Mouse (Mus musculus) yolk sac, embryonic 10.5 days (tissue): ENCODE data around the gene Oxt.

Source experiments
- DNase-seq: peaks from one replicate; pipeline ENCODE4 v3.0.0-alpha.2; 2017; ENCODE audit warnings: low spot score

Gene Oxt

DNA sequence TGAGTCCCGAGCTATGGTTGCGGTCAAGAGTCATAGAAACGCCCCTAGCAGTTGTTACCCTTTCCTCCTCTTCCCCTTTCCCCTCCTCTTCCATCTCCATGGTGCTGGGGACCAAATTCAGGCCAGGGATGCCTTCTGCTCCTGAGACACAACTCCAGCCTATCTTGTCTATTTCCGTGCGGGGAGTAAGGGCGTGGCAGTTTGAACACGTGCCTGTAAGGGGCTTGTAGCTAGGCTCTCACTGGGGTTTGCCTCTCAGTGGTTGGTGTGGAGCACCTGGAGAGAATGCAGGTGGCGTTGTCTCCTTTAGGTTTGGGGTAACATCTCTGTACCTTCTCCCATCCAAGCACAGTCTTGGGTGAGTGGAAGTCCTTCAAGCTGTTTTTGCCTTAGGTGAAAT is 3.8 kb downstream of the Oxt start:
- no peak for DNase-seq

DNA sequence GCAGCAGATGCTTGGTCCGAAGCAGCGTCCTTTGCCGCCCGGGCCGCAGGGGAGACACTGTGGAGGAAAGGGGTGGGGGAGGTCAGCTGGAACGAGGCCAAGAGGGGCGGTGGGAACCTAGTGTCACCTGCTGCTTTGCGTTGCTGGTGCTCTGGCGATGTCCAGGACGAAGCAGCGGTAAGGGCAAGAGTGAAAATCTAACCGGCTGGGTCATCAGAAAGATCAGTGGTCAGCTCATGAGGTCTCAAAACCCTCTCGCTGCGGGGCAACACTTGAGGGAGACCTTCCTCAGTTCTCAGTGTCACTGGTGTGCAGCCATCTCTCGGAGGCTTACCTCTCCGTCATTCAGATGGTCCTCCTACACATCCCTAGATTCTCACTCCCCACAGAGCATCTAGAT is 5.2 kb downstream of the Oxt start:
- DNase-seq = no peak

DNA sequence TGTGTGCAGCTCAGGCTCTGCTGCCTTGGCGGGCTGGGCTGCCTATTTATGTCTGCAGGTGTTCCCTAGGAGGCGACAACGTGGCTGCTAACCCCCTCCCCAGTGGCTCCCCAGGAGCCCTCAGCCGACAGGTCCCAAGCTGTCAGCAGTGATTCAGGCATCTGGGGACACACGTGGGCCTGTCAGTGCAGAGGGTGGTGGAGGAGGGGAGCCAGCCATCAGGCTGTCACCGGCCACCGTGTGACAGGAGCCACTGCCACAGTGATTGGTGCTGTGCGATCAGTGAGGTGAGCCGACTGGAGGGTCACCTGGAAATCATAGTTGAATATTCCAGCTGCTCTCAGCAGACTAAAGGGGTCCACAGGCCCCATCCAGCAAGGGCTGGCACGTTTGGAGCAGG is 6.6 kb downstream of the Oxt start, which contains the start of gene Avp:
Gene Avp, minus strand, starts transcription at position 3 of the 400 bp plus-strand sequence.
- DNase-seq = no peak

DNA sequence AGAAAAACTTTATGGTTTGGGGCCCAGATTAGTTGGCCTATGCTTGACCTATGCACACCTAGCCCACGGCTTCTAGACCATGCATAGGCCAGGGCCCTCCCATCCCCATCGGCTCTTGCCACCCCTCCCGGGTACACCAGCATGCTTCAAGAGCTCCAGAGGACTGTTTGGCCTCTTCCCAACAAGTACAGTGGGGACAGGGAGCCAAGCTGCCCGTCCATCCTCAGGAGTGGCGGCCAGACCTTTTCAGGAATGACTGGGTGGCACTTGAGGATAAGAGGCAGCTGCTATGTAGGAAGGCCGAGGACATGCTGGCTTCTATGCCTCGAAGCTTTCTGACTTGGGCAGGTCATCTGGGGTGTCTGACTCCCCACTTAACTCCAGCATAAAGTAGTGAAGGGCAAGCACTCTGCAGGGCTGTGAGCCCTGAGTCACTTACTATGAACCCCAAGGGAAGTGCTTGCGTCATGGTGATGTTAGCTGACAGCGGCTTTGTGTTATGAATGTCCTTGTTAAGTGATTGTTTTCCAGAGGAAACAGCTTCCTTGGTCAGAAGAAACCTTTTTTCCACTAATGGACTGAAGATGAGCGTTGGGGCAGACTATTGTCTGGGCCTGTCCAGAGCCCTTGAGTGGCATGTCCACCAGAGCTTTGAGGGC is 8.1 kb downstream of the Oxt start:
- no peak for DNase-seq

DNA sequence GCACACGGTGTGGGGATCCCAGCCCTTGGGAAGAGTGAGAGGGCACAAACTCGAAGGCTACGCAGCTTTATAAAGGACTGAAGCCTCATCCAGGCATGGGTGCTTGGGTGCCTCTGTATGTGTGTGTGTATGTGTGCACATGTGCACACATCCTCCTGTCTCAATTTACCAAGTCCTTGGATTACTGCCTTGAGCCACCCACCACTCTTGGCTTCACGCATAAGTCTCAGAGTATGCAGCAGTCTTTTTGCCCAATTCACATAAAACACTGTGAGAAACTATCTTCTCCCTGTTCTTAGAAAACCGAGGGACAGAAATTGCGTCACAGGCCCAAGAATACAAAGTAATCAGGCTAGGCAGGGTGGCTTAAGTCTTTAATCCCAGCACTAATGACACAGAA is 10.0 kb downstream of the Oxt start:
- no peak for DNase-seq

DNA sequence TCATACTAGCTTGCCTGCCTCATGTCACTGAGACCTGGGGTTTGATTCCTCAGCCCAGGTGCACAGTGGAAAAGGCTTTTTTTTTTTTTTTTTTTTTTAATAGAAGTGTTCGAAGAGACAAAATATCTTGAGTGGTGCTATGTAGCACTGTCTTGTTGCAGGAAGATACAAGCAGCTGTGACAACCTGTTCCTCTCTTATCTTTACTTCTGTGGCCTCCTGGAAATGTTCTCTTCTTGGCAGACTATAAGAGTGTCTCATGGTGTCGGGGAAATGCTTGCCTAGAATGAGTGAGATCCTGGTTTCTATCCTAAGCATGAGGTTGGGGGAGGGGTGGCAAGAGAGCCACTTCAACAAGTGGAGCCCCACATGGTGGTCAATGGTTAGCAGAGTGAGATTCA is 12.4 kb downstream of the Oxt start:
- DNase-seq = no peak

DNA sequence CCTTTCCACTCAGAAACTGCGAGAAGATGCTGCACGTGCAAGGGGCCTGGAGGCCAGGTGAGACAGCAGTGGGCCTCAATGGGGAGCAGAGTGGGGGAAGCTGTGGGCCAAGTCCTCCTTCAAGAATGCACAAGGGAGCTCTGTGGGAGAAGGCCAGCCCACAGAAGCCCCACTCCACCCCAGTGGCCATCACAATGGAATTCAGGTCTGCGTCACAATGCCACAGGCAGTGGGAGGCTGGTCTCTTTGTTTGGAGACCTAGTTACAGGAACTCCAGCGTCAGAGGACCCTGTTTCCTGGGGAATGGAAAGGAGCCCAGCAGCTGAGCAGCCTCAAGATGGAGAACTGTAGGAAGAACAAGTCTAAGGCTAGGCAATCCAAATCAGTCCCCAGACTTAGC is 13.2 kb downstream of the Oxt start:
- DNase-seq = no peak

DNA sequence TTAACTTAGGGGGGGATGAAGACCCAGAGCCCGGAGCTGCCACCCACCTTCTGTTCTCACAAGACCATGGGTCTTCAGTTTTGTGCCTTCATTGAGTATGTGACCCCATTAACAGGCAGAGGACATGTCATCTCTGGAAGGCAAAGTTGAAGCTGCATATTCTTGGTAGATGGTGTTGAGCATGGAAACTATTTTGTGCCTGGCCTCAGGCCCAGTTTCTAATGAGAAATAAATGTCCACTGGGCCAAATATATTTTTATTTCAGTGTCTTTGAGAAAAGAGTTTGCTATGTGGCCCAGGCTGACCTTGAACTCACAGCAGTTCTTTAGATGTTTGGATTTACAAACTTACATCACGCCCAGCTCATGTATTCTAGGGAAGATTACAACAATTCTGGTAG is 13.8 kb downstream of the Oxt start:
- DNase-seq = no peak

DNA sequence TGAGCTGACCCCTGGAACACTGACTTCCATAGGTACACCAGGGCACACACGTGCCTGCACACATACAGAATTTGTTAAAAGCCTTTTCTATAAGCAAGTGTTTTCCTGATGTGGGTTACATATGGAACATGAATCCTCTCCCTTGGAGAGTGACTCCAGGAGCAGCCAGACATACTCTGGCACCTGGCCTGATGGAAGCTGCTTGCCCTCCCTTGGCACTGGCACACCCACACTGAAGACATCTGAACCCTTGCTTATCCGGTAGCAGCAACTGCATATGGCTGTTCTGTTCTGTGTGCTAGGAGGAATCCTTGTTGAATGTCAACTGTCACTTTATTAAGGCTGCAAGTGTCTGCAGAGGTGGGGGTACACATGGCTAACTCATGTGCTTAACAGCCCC is 15.0 kb downstream of the Oxt start:
- no peak for DNase-seq

DNA sequence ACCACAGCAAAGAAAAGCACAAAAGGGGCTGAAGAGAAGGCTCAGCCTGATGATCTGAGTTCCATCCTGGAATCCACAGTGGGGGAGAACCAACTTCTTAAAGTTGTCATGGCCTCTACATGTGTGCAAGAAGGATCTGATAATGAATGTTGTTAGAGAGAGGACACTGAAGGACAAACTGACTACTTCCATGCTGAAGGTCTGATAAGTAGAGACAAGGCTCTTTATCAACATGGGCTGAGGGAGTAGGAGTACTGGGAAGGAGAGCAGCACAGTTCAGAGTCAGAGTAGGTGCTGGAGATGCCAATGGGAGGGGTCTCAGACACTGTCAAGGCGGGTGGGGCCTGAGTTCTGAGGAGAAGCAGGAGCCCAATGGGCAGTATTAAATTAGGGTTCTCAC is 19.6 kb downstream of the Oxt start:
- DNase-seq = no peak

DNA sequence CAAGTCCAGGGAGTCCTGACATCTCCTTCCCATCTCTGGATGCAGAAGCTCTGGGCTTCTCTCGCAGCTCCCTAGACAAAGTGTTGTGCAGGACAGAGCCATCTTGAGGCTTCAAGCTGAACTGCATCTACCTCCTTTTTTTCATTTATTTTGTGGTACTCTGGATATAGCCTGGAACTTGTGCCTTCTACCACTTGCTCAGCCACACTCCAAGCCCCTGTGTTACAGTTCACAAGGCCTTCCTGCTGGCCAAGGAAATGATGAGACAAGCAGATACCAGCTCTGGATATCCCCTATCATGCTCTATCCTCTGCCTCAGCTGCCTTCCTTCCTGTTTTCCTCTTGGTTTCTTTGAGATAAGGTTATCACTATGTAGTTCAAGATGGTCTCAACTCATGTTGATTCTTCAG is 21.6 kb downstream of the Oxt start:
- no peak for DNase-seq

DNA sequence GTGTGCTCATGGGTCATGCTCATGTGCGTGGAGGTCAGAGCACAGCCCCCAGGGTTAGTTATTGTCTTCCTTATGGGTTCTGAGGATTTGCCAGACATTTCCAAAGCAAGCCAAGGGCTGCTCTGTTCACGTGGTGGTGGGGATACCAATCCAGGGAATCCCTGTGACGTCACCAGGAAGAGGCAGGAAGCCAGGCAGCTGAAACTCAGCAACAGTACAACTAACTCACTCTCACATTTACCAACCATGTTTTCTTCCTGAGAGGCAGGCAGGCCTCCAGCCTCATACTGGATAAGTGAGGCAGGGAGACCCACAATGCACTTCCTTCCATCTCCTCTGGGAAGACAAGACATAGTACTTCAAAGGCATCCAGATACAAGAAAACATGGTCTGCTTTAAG is 22.4 kb downstream of the Oxt start:
- no peak for DNase-seq

DNA sequence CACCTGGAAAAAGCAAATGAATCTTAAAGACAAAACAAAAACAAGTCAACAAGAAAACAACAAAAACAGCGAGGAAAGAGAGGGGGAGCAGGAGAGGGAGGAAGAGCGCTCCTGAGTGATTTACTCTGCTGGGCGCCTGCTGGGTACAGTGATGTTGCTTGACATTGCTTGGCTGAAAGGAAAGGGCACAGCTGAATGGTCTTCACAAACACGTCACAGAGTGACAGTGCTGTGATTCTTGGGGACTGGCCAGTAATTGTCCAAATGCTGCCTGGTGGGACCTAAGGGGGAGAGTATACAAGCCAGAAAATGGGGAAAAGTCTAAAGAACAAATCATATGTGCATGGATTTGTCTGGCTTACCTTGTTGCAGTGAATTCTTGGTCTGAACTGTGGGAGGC is 26.2 kb downstream of the Oxt start:
- no peak for DNase-seq

DNA sequence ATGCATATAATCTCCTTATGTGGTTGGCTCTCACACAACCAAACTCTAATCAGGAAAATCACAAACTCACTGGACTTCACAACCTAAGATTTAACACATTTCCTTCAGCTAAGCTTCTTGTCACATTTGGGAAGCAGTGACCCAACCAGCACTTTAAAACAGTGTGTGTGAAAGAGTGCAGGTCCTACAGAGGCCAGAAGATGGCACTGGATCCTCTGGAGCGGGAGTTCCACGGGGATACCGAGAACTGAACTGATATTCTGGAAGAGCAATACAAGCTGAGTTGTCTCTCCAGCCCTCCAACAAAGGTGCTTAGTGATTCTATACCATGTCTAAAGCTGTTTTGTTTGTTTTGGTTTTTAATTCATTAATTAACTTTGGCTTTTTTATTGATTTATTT is 37.1 kb downstream of the Oxt start:
- DNase-seq = no peak

DNA sequence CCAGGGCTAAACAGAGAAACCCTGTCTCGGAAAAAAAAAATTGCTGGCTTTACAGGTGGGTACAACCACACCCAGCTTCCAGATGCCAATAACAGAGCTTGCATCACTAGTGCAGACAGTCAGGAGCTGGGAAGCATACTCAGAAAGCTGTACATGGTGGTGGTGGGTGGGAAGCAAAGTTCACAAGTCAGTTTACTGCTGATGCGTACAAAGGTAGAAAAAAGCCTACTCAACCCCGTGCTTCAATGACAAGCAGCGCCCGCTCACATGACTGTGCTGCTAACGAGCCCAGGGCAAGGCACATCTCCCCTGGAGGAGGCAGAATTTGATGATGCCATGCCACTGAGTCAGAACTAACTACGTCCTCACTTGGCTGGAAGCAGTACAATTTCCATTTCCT is 43.0 kb downstream of the Oxt start:
- peak; percentile 60 for DNase-seq
